Comparison of ENCODE assay signal across 7 mouse cellular contexts in genomic region chr17:30612075-30612859, GRCm38 (mm10). TPM values are rescaled to one million over a fixed set of nuclear protein-coding genes. Genes with fewer than 3 reads are reported as not detected.
DNase-seq lines count a peak whose midpoint lies in the region; ATAC-seq and TF ChIP-seq lines count a peak whose summit lies in the region.

No protein-coding gene starts in this region.

- no peaks in the 10 kb centered on the region for H3K27me3 ChIP-seq in embryonic facial prominence, embryonic 10.5 days (replicated peaks; ENCODE audit: low read depth, poor library complexity, severe bottlenecking)
- no peaks in the 10 kb centered on the region for H3K27me3 ChIP-seq in intestine, postnatal 0 days (replicated peaks; ENCODE audit: control insufficient read depth, insufficient read depth, low read length)
- H3K27me3 ChIP-seq in midbrain, embryonic 12.5 days, result no peaks in the 10 kb centered on the region
- H3K27me3 ChIP-seq in small intestine, adult 2 months (ENCODE audit: control insufficient read depth, insufficient read depth, low read length), result no peaks in the 10 kb centered on the region

- DNase-seq in adrenal gland, postnatal 10 days, result peak; percentile 100
- peak; percentile 98 for DNase-seq in embryonic facial prominence, embryonic 10.5 days (ENCODE audit: low spot score)
- DNase-seq in gonadal fat pad, adult 2 months (ENCODE audit: low read depth), result peak; percentile 59
- DNase-seq in left cerebral cortex, postnatal 4 days, result peak; percentile 100

- peak overlapping the region; percentile 71 for H3K4me3 ChIP-seq in embryonic facial prominence, embryonic 10.5 days
- peak overlapping the region; percentile 69 for H3K4me3 ChIP-seq in intestine, postnatal 0 days (ENCODE audit: low read depth, low read length)
- peak overlapping the region; percentile 70 for H3K4me3 ChIP-seq in midbrain, embryonic 12.5 days
- H3K4me3 ChIP-seq in small intestine, adult 2 months (ENCODE audit: low read depth, low read length), result peak overlapping the region; percentile 76

- ATAC-seq in intestine, postnatal 0 days, result peak; percentile 97
- ATAC-seq in midbrain, embryonic 12.5 days (ENCODE audit: low FRiP score, low read depth), result peak; percentile 100

- TF ChIP-seq POLR2A in small intestine, adult 2 months (IDR thresholded peaks at IDR 0.05; ENCODE audit: low read depth, low read length), result peak; percentile 82

- H3K36me3 ChIP-seq in embryonic facial prominence, embryonic 10.5 days (replicated peaks), result peaks cover 10% of the 10 kb centered on the region; the same call in 1 of the 2 replicates
- no peaks in the 10 kb centered on the region for H3K36me3 ChIP-seq in intestine, postnatal 0 days (ENCODE audit: control insufficient read depth, insufficient read depth)
- no peaks in the 10 kb centered on the region for H3K36me3 ChIP-seq in midbrain, embryonic 12.5 days
- no peaks in the 10 kb centered on the region; the same call in 1 of the 2 replicates for H3K36me3 ChIP-seq in small intestine, adult 2 months (ENCODE audit: control insufficient read depth, insufficient read depth, low read length)

- peak; percentile 53 for TF ChIP-seq CTCF in intestine, postnatal 0 days (IDR thresholded peaks at IDR 0.05; ENCODE audit: low read depth)
- TF ChIP-seq CTCF in small intestine, adult 2 months (IDR thresholded peaks at IDR 0.05; ENCODE audit: extremely low read depth, insufficient read length, insufficient replicate concordance, low read depth, low read length), result no peak

- intact Hi-C loops in left cerebral cortex, postnatal 4 days (cut with DNase I), result no loop called here

- peak overlapping the region; percentile 83 for H3K4me2 ChIP-seq in intestine, postnatal 0 days (replicated peaks; ENCODE audit: low read depth)
- H3K4me2 ChIP-seq in midbrain, embryonic 12.5 days (replicated peaks), result peak overlapping the region; percentile 64

- under 1% methylated on average over 34 of the region's 34 CpGs for WGBS in embryonic facial prominence, embryonic 10.5 days
- under 1% methylated on average over 34 of the region's 34 CpGs for WGBS in intestine, postnatal 0 days
- under 1% methylated on average over 34 of the region's 34 CpGs for WGBS in midbrain, embryonic 12.5 days
- under 1% methylated on average over 34 of the region's 34 CpGs for WGBS in small intestine, adult 2 months

- no peaks in the 10 kb centered on the region for H3K9me3 ChIP-seq in embryonic facial prominence, embryonic 10.5 days
- H3K9me3 ChIP-seq in intestine, postnatal 0 days (ENCODE audit: control insufficient read depth), result no peaks in the 10 kb centered on the region
- H3K9me3 ChIP-seq in midbrain, embryonic 12.5 days, result no peaks in the 10 kb centered on the region

- H3K27ac ChIP-seq in embryonic facial prominence, embryonic 10.5 days (replicated peaks), result peak overlapping the region; percentile 96
- peak overlapping the region; percentile 82 for H3K27ac ChIP-seq in intestine, postnatal 0 days (ENCODE audit: low read depth, low read length)
- peak overlapping the region; percentile 79 for H3K27ac ChIP-seq in midbrain, embryonic 12.5 days (replicated peaks)
- peak overlapping the region; percentile 75 for H3K27ac ChIP-seq in small intestine, adult 2 months (ENCODE audit: insufficient read depth, low read depth, low read length)

- peaks cover 26% of the 10 kb centered on the region for H3K4me1 ChIP-seq in embryonic facial prominence, embryonic 10.5 days
- peaks cover 18% of the 10 kb centered on the region for H3K4me1 ChIP-seq in intestine, postnatal 0 days (replicated peaks; ENCODE audit: control insufficient read depth, insufficient read depth, low read length)
- H3K4me1 ChIP-seq in midbrain, embryonic 12.5 days, result peaks cover 33% of the 10 kb centered on the region
- H3K4me1 ChIP-seq in small intestine, adult 2 months (ENCODE audit: control insufficient read depth, insufficient read depth, insufficient read length, low read length), result peaks cover 18% of the 10 kb centered on the region; the same call in 1 of the 2 replicates

- H3K9ac ChIP-seq in intestine, postnatal 0 days (ENCODE audit: low read depth, low read length), result peak overlapping the region; percentile 71
- H3K9ac ChIP-seq in midbrain, embryonic 12.5 days (replicated peaks), result peak overlapping the region; percentile 80

RNA-seq across cellular contexts. Expression of gene Dnah8, which starts 11.9 kb away (rescaled TPM):
- 1 to 10 TPM; 1.4 to 2.4 TPM for total RNA-seq in adrenal gland, postnatal 10 days (2021)
- polyA plus RNA-seq in embryonic facial prominence, embryonic 10.5 days (2016; fragmentation: Nextera tagmentation; extraction: Ambion mirVana), result 0.87 and 0.88 TPM in 2 replicates
- polyA plus RNA-seq in gonadal fat pad, adult 2 months (2012; rRNA removed), result 1.2 and 2.0 TPM in 2 replicates
- polyA plus RNA-seq in intestine, postnatal 0 days (2015; fragmentation: Nextera tagmentation; extraction: Ambion mirVana), result 0.35 and 0.72 TPM in 2 replicates
- total RNA-seq in left cerebral cortex, postnatal 4 days (2021), result 1 to 10 TPM; 5.3 to 5.6 TPM
- polyA plus RNA-seq in midbrain, embryonic 12.5 days (2016; fragmentation: Nextera tagmentation; extraction: Ambion mirVana), result 0.66 and 1.4 TPM in 2 replicates
- polyA plus RNA-seq in small intestine, adult 2 months (2012; rRNA removed), result 2.9 and 10.7 TPM in 2 replicates

RNA-seq across cellular contexts. Expression of gene Glo1, which starts 14.4 kb away (rescaled TPM):
- 100 to 1,000 TPM; 123 to 131 TPM for total RNA-seq in adrenal gland, postnatal 10 days (2021)
- 210 and 216 TPM in 2 replicates for polyA plus RNA-seq in embryonic facial prominence, embryonic 10.5 days (2016; fragmentation: Nextera tagmentation; extraction: Ambion mirVana)
- polyA plus RNA-seq in gonadal fat pad, adult 2 months (2012; rRNA removed), result 51.3 and 52.5 TPM in 2 replicates
- polyA plus RNA-seq in intestine, postnatal 0 days (2015; fragmentation: Nextera tagmentation; extraction: Ambion mirVana), result 169 and 176 TPM in 2 replicates
- 100 to 1,000 TPM; 107 to 121 TPM for total RNA-seq in left cerebral cortex, postnatal 4 days (2021)
- polyA plus RNA-seq in midbrain, embryonic 12.5 days (2016; fragmentation: Nextera tagmentation; extraction: Ambion mirVana), result 207 and 215 TPM in 2 replicates
- polyA plus RNA-seq in small intestine, adult 2 months (2012; rRNA removed), result 13.7 and 38.9 TPM in 2 replicates

RNA-seq across cellular contexts. Expression of gene Btbd9, which starts 36.0 kb away (rescaled TPM):
- 10 to 100 TPM; 25.3 to 34.6 TPM for total RNA-seq in adrenal gland, postnatal 10 days (2021)
- 57.2 and 58.1 TPM in 2 replicates for polyA plus RNA-seq in embryonic facial prominence, embryonic 10.5 days (2016; fragmentation: Nextera tagmentation; extraction: Ambion mirVana)
- 27.2 and 28.1 TPM in 2 replicates for polyA plus RNA-seq in gonadal fat pad, adult 2 months (2012; rRNA removed)
- 35.9 and 42.6 TPM in 2 replicates for polyA plus RNA-seq in intestine, postnatal 0 days (2015; fragmentation: Nextera tagmentation; extraction: Ambion mirVana)
- total RNA-seq in left cerebral cortex, postnatal 4 days (2021), result 100 to 1,000 TPM; 110 to 126 TPM
- polyA plus RNA-seq in midbrain, embryonic 12.5 days (2016; fragmentation: Nextera tagmentation; extraction: Ambion mirVana), result 98.0 and 102 TPM in 2 replicates
- polyA plus RNA-seq in small intestine, adult 2 months (2012; rRNA removed), result 8.0 and 31.2 TPM in 2 replicates

Comparison
In these comparisons a context has a peak if more than half of its experiments do, and no peak if none do; other contexts are left out.
1. Peak in every context shown above with its lines: DNase-seq, ATAC-seq, H3K4me3 ChIP-seq and H3K27ac ChIP-seq.